Mouse (Mus musculus): Measurements from ENCODE around the gene Rbms3.

GRCm38 (mm10) chr9:117029953-117030352, 599.8 kb downstream of the Rbms3 start:
- no peak for TF ChIP-seq CTCF (IDR thresholded peaks at IDR 0.05; ENCODE audit: insufficient read depth, low read depth, low read length)
- TF ChIP-seq POLR2A (IDR thresholded peaks at IDR 0.05; ENCODE audit: insufficient read depth, low read depth, low read length) = no peak
